Mouse (Mus musculus) megakaryocyte, embryonic 14.5 days (primary cell): ENCODE data around the gene Lif. TPM values are rescaled to one million over a fixed set of nuclear protein-coding genes. Genes with fewer than 3 reads are reported as not detected.
A peak's percentile ranks its signal among the peaks of the same experiment; 100 is the strongest.

Experiments
- H3K27me3 ChIP-seq: replicated peaks from 2 replicates; pipeline ENCODE3; 2012; ENCODE audit warnings: inconsistent platforms
- H3K36me3 ChIP-seq: replicated peaks from 2 replicates; pipeline ENCODE3; 2012; ENCODE audit warnings: low read length, inconsistent platforms, mixed read lengths
- H3K4me1 ChIP-seq: 2 replicates; pipeline ENCODE4 v1.6.1; 2012; ENCODE audit warnings: inconsistent platforms
- H3K4me3 ChIP-seq: replicated peaks from 2 replicates; pipeline ENCODE3; 2012; ENCODE audit warnings: moderate library complexity, mild to moderate bottlenecking, inconsistent platforms
- H3K9me3 ChIP-seq: 2 replicates; pipeline ENCODE4 v1.6.1; 2012; ENCODE audit warnings: inconsistent platforms
- FLI1 ChIP-seq: IDR thresholded peaks from 2 replicates; pipeline ENCODE4 v1.6.1; 2012; ENCODE audit warnings: low read length, inconsistent platforms, mixed read lengths
- GATA1 ChIP-seq: IDR thresholded peaks from 3 replicates; pipeline ENCODE4 v1.6.1; 2012; ENCODE audit warnings: mixed read lengths, low read length, inconsistent platforms, borderline replicate concordance
- polyA plus RNA-seq: library from polyadenylated mRNA; stranded (reverse); fragments of >175 nt; gene quantifications from 2 replicates; pipeline ENCODE4 v1.2.3, GENCODE M21; 2012; ENCODE audit warnings: low replicate concordance; ENCODE audit not compliant: insufficient read depth

Gene Lif
- polyA plus RNA-seq, 1 experiment, result 0.07 TPM

DNA sequence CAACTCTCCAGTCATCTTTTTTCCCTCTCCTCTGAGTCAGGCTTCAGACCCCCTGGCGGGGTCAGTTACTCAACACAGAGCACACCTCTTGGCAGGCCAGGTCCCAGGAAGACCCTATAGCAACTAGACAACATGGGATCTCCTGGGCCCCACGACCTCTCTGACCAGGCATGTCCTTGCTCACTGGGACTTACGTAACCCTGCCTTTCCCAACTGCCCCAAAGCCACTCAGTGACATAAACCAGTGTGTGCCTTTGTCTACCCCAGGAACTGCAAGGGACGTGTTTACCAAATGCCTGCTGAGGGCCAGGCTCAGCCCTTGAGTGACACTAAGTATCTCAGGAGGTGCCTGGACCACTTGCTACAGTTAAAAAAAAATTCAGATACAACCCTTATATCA, 27.5 kb upstream of the Lif start:
- H3K36me3 ChIP-seq, result no peaks in the 10 kb centered on the region
- no peak overlapping the region for H3K4me3 ChIP-seq
- peaks cover 45% of the 10 kb centered on the region for H3K27me3 ChIP-seq
- H3K4me1 ChIP-seq, result peaks cover 65% of the 10 kb centered on the region
- H3K9me3 ChIP-seq, result no peaks in the 10 kb centered on the region
- TF ChIP-seq GATA1 (no peak), FLI1 (no peak)

DNA sequence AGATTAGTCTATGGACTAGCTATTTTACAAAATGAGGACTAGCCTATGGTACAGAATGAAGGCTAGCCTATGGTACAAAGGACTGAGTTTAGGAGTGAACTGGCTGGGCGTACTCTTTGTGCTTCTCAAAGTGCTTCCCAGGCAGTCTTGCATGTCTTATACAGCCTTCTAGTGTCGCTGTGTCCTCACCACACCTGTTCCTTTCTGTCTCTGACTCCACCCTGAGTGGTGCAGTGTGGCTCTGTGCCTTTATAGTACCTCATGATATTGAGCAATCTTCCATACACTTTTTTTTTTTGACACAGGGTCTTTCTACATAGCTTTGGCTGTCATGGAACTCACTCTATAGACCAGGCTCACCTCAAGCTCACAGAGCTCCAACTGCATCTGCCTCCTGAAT, 25.9 kb upstream of the Lif start:
- Histone ChIP-seq H3K27me3 (peaks cover 48% of the 10 kb centered on the region), H3K36me3 (no peaks in the 10 kb centered on the region), H3K9me3 (no peaks in the 10 kb centered on the region), H3K4me1 (peaks cover 80% of the 10 kb centered on the region), H3K4me3 (no peak overlapping the region)
- TF ChIP-seq FLI1 (no peak), GATA1 (no peak)

DNA sequence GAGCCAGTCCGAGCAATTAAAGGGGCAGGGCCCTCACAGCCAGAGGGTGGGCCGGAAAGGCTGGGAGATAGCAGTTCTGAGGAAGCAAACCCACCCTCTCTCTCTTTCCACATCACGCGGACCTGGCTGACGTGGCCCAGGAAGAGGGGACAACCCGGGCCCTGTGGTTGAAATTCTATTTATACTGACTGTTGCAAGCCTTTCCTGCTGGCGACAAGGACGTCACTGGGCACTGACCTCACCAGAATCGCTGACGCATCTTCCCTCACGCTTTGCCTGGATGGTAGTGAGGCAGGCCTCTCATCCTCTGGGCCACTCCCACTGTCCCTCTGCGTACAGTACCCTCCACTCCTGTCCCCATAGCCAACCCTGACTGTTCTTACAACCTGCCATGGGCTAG, 24.7 kb upstream of the Lif start:
- TF ChIP-seq FLI1 (no peak), GATA1 (no peak)
- H3K4me1 ChIP-seq, result peaks cover 88% of the 10 kb centered on the region
- peaks cover 56% of the 10 kb centered on the region for H3K27me3 ChIP-seq

DNA sequence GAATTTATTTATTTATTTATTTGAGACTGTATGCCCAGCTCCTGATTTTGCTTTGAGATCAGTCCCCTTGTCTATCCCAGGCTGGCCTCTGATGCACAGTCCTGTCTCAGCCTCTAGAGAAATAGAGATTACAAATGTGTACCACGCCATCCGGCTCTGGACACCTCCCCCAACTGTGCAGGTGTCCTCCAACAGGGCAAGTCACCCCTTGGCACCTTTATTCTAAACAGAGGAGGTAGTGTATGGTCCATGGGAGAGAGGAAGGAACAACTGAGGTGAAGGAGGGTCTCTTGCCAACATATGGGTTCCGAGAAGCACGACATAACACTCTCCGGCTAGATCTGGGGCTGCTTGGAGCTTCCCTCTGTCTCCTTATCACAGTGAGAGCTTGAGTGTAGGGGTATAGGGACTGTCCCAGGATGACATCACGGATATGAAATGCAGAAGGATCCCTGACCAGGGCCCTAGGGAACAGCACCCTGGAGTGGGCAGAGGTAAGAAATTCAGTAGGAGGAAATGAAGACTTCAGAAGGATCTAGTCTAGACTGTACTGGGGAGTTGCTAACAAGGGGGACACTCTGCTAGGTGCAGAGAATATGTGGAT, 22.2 kb upstream of the Lif start:
- H3K4me1 ChIP-seq, result peaks cover 78% of the 10 kb centered on the region
- peaks cover 55% of the 10 kb centered on the region for H3K27me3 ChIP-seq
- TF ChIP-seq GATA1, result no peak
- peaks cover 11% of the 10 kb centered on the region for H3K9me3 ChIP-seq
- H3K36me3 ChIP-seq, result peaks cover 13% of the 10 kb centered on the region
- peak overlapping the region; percentile 53 for H3K4me3 ChIP-seq

More for the DNA sequence above, 24.7 kb upstream of the Lif start:
- peak overlapping the region; percentile 77 for H3K4me3 ChIP-seq
- H3K9me3 ChIP-seq, result no peaks in the 10 kb centered on the region
- no peaks in the 10 kb centered on the region for H3K36me3 ChIP-seq

DNA sequence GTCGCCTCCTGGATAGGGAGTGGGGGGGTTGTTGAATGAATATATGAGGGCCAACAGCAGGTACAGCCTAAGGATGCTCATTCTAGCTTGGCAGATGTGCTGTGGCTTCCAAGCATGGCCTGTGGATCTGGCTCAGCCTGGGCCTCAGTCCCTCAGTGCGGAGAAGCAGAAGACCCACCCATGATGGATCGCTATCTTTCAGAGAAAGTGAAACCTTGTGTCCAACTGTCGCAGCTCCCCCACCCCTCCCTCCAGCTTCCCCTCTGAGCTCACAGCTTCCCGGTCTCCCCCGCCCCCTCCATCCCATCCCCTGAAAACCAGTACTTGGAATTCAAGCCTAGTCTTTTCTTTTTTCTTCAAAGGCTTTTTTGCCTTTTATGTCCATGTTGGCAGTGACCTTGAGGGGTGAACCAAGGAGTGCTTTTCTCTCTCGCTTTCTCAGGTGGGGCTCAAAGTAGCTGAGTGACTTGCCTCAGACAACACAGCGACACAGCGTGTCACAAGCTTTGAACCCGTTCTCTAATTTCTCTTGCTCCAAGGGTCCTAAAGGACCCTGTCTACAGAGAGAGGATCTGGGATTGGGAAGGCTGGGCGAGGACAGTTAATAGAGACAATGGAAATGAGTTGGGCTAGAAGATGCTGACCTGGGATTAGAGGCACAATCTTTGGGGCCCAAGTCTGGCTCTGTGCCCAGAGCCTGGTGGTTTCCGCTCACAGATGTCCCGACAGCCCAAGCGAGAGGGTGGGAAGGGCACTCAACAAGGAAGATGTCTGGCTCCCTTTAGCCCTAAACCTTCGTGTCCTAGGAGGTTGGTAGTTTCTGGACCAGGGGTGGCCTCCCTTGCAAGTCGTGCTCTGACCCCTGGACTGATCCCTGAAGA, 21.5 kb upstream of the Lif start, which contains the start of gene Osm:
Osm (plus strand) TSS at position 756 of the 881 bp plus-strand sequence.
- TF ChIP-seq FLI1 (no peak), GATA1 (no peak)
- Histone ChIP-seq H3K4me3 (peak within 1 kb of the TSS; percentile 89), H3K36me3 (peaks cover 15% of the 10 kb centered on the region), H3K9me3 (peaks cover 13% of the 10 kb centered on the region), H3K27me3 (peaks cover 54% of the 10 kb centered on the region), H3K4me1 (peaks cover 76% of the 10 kb centered on the region)

DNA sequence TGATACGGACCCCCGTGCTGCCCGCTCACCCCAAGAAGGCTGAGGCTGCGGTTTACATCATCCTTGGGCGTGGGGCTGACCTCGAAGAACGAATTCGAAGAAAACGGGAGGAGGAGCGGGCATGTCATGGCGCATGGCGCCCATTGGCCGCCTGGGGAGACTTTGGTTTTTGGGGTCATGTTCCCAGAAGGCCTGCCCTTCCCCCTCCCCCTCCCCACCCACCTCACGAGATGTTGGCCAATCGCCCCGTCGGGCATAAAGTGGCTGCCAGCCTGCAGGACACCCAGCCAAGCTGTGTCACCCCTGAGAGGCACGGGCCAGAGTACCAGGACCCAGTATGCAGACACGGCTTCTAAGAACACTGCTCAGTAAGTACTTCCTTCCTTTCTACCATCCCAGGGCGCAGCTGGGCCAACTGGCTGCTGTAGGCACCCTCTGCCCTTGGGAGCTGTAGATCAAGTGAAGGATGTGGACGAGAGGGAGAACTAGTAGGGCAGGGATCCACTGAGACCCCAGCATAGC, 20.8 kb upstream of the Lif start:
- Histone ChIP-seq H3K4me1 (peaks cover 69% of the 10 kb centered on the region), H3K27me3 (peaks cover 48% of the 10 kb centered on the region), H3K4me3 (peak overlapping the region; percentile 89), H3K36me3 (peaks cover 15% of the 10 kb centered on the region), H3K9me3 (peaks cover 13% of the 10 kb centered on the region)
- TF ChIP-seq GATA1, result no peak
- no peak for TF ChIP-seq FLI1

DNA sequence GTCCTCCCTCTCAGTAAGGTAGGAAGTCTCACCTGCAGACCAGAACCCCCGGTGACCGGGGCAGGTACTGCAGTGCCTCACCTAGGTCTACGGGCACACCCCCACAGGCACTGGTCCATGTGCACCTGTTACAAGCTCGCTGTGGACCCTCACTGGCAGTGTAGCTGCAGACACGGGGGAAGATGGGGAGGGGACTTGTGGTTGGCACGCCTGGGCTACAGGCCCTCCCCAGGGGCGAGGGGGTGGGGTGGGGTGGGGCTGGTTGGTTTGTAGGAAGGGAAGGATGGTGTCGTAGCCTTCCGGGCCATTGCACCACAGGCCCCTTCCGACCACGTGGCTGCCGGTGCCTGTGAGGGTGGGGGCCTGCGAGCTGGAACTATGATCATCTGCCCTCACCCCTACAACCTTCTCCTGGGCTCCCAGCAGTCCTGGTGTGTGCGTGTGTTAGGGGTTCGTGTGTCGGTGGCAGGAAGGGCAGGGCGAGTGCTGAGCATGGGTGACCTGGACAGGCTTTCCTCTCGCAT, 19.9 kb upstream of the Lif start:
- TF ChIP-seq GATA1 (no peak), FLI1 (no peak)
- H3K36me3 ChIP-seq, result peaks cover 15% of the 10 kb centered on the region
- H3K4me1 ChIP-seq, result peaks cover 61% of the 10 kb centered on the region
- H3K9me3 ChIP-seq, result peaks cover 13% of the 10 kb centered on the region
- H3K4me3 ChIP-seq, result peak overlapping the region; percentile 89
- H3K27me3 ChIP-seq, result peaks cover 48% of the 10 kb centered on the region

DNA sequence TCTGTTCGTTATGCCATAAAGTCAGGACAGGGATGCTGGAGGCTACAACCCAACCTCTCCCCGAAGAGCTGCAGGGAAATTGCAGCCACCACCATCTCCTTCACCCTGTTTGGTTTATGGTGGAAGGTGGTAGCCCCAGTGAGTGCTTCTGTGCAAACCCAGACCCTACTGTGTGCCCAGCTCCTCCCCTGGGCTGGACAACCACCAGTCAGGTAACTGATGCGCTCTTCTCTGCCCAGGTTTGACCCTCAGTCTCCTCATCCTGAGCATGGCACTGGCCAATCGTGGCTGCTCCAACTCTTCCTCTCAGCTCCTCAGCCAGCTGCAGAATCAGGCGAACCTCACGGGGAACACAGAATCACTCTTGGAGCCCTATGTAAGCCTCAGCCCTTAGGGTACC, 19.2 kb upstream of the Lif start:
- H3K27me3 ChIP-seq, result peaks cover 48% of the 10 kb centered on the region
- TF ChIP-seq GATA1, result no peak
- no peak for TF ChIP-seq FLI1
- peaks cover 13% of the 10 kb centered on the region for H3K9me3 ChIP-seq
- H3K36me3 ChIP-seq, result peaks cover 15% of the 10 kb centered on the region
- peaks cover 54% of the 10 kb centered on the region for H3K4me1 ChIP-seq
- peak overlapping the region; percentile 89 for H3K4me3 ChIP-seq

DNA sequence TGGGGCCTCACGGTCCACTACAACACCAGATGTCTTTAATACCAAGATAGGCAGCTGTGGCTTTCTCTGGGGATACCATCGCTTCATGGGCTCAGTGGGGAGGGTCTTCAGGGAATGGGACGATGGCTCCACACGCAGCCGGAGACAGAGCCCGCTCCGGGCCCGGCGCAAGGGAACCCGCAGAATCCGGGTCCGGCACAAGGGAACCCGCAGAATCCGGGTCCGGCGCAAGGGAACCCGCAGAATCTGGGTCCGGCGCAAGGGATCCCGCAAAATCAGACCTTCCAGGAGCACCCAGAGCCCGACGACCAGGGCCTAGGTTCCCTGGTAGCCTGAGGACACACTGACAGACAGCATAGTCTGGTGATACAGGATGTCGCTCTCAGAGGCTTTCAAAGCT, 17.7 kb upstream of the Lif start:
- Histone ChIP-seq H3K4me3 (no peak overlapping the region), H3K27me3 (peaks cover 44% of the 10 kb centered on the region), H3K4me1 (peaks cover 40% of the 10 kb centered on the region), H3K36me3 (peaks cover 15% of the 10 kb centered on the region), H3K9me3 (peaks cover 13% of the 10 kb centered on the region)
- TF ChIP-seq GATA1 (no peak), FLI1 (no peak)

DNA sequence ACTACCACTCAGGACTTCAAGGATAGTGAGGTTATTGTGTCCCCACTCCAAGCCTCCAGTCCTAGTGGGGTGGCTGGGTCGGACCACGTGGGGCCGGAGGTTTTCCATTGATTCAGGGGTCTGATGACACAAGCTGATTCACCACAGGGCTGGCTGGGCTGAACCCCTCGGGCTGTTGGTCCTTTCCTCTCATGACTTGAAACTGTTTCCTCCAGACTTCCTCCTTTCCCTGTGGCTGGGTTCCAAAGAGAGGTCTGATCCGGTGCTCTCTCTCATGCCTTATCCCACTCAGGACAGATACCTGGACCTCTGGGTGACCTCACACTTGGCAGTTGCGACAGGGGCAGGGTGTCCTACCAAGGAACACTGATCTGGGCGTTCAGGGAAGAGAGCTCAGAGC, 17.2 kb upstream of the Lif start:
- Histone ChIP-seq H3K36me3 (peaks cover 15% of the 10 kb centered on the region), H3K4me1 (peaks cover 39% of the 10 kb centered on the region), H3K27me3 (peaks cover 42% of the 10 kb centered on the region), H3K4me3 (no peak overlapping the region), H3K9me3 (peaks cover 13% of the 10 kb centered on the region)
- TF ChIP-seq GATA1 (no peak), FLI1 (no peak)
